Mouse (Mus musculus) stomach, embryonic 14.5 days (tissue): ENCODE measurements around the gene Trak1. TPM values are rescaled to one million over a fixed set of nuclear protein-coding genes. Genes with fewer than 3 reads are reported as not detected.

Experiments used
- ATAC-seq: fragments of 200-750 bp; cut with Nextera tagmentation; 2 replicates; pipeline ENCODE4 v1.8.0; 2017; ENCODE audit warnings: low read depth, moderate TSS enrichment; ENCODE audit not compliant: insufficient number of reproducible peaks, insufficient read depth, low FRiP score
- H3K27ac ChIP-seq: fragments of 300-500 bp; sonication (generic); 2 replicates; pipeline ENCODE4 v1.5.1; 2014; ENCODE audit warnings: mild to moderate bottlenecking, low read length, moderate library complexity, mixed read lengths
- H3K27me3 ChIP-seq: fragments of 300-500 bp; sonication (generic); 2 replicates; pipeline ENCODE4 v1.6.1; 2014; ENCODE audit warnings: low read length, control low read depth, mixed read lengths; ENCODE audit not compliant: control insufficient read depth, insufficient read depth
- H3K36me3 ChIP-seq: fragments of 300-500 bp; sonication (generic); 2 replicates; pipeline ENCODE4 v1.6.1; 2014; ENCODE audit warnings: mild to moderate bottlenecking, control low read depth, low read length, moderate library complexity, mixed read lengths; ENCODE audit not compliant: control insufficient read depth, insufficient read depth
- H3K4me1 ChIP-seq: fragments of 300-500 bp; sonication (generic); 2 replicates; pipeline ENCODE4 v1.6.1; 2014; ENCODE audit warnings: low read length, control low read depth, mixed read lengths; ENCODE audit not compliant: control insufficient read depth, insufficient read depth
- H3K4me2 ChIP-seq: fragments of 300-500 bp; sonication (generic); replicated peaks from 2 replicates; pipeline ENCODE4 v1.6.1; 2014; ENCODE audit warnings: low read depth, low read length, control low read depth
- H3K4me3 ChIP-seq: fragments of 300-500 bp; sonication (generic); 2 replicates; pipeline ENCODE4 v1.5.1; 2014; ENCODE audit warnings: low read depth, low read length, control low read depth
- H3K9ac ChIP-seq: fragments of 300-500 bp; sonication (generic); replicated peaks from 2 replicates; pipeline ENCODE4 v1.6.1; 2014; ENCODE audit warnings: low read depth, mild to moderate bottlenecking, control low read depth, low read length, moderate library complexity, mixed read lengths
- H3K9me3 ChIP-seq: fragments of 300-500 bp; sonication (generic); 2 replicates; pipeline ENCODE4 v1.6.1; 2016; ENCODE audit warnings: low read depth, low read length, control low read depth; ENCODE audit not compliant: control insufficient read depth
- WGBS: fragments of 180-500 bp; shearing (Covaris S2); extraction: QIAGEN DNeasy Blood & Tissue Kit; methylation state at CpG from one replicate; pipeline ENCODE4 v1.1.7; 2014; 5-methylcytosine and 5-hydroxymethylcytosine counted together
- polyA plus RNA-seq: library from polyadenylated mRNA; unstranded; fragments of >200 nt; fragmentation: Nextera tagmentation; extraction: Ambion mirVana; gene quantifications from 2 replicates; pipeline ENCODE4 v1.2.1, GENCODE M21; 2014

Gene Trak1
- polyA plus RNA-seq, 1 experiment from 2014 or later = 18.3 TPM

DNA sequence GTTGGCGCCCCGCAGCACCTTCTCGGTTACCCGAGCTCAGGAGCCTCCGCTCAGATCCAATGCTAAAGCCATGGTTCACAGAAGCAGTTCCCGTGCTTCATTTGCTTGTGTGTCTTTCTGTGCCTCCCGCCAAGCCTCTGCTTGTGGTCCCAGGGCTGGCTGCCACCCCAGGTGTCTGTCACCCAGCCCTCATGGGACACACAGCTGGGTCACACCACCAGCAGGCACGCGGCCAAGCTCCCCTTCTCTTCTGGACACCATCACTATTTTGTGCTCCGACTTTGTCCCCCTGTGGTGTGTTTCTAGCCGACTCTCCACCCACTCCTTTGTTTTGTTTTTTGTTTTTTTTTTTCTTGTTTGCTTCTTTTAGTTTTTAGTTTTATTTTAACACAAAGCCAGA lies 170.2 kb downstream of the Trak1 start:
- no peak overlapping the region for H3K4me2 ChIP-seq
- no peak overlapping the region for H3K4me3 ChIP-seq
- ATAC-seq = no peak
- no peaks in the 10 kb centered on the region for H3K27me3 ChIP-seq
- H3K27ac ChIP-seq = no peak overlapping the region
- peaks cover 9% of the 10 kb centered on the region for H3K36me3 ChIP-seq
- no peaks in the 10 kb centered on the region for H3K9me3 ChIP-seq
- H3K9ac ChIP-seq = no peak overlapping the region
- H3K4me1 ChIP-seq = no peaks in the 10 kb centered on the region
- 88% methylated on average over 11 of the region's 11 CpGs for WGBS

GRCm38 (mm10) chr9:121469711-121470110 lies 172.4 kb downstream of the Trak1 start:
- Histone ChIP-seq H3K4me1 (no peaks in the 10 kb centered on the region), H3K4me3 (no peak overlapping the region), H3K4me2 (no peak overlapping the region), H3K36me3 (peaks cover 3% of the 10 kb centered on the region), H3K9me3 (no peaks in the 10 kb centered on the region), H3K27ac (no peak overlapping the region), H3K9ac (no peak overlapping the region), H3K27me3 (no peaks in the 10 kb centered on the region)
- no peak for ATAC-seq
- 79% methylated on average over 6 of the region's 6 CpGs for WGBS

GRCm38 (mm10) chr9:121474771-121475170 lies 177.5 kb downstream of the Trak1 start:
- H3K9ac ChIP-seq = no peak overlapping the region

DNA sequence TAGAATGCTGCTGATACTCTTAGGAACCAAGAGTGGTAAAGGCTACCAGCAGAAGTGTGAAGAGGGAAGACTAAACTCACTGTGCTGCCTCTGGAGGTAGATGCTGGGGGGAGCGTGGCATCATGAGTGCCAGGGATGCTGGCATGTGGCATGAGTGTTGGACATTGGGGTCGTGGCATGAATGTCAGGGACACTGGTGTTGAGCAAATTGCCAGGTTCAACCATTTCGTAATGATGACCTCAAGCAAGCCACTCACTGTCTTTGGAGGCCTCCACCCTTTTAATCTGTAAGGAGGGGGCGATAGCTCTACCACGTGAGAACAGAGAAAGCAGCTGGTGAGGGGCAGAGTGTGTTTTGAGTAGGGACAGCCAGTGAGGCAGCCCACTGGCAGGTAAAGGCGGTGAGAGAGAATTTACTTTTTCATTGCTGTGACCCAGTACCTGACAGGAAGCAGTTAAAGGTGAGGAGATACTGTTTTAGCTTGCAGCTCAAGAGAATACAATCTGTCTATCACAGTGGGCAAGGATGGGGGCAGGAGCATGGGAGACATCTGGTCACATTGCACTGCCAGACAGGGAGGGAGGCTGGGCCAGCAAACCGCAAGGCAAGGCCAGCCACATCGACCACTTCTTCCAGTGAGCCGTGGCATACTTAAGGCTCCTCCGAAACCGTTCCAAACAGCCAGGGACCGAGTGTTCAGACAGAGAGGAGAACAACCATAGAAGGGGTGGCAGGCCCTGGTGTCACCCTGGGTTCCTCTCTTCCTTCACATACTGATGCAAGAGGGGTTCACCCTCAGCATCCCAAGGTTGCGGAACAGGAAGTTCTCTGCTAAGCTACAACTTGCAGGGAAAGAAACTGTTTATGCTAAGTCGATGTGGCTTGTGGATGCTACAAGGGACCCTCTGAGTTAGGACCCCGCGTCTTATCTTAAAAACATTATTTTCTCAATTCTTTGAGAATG lies 178.5 kb downstream of the Trak1 start:
- Histone ChIP-seq H3K9me3 (no peaks in the 10 kb centered on the region), H3K9ac (no peak overlapping the region), H3K4me3 (no peak overlapping the region), H3K4me1 (0 out of 2 replicates have a peak, but pooled peaks cover 3% of the 10 kb centered on the region), H3K4me2 (no peak overlapping the region), H3K27me3 (no peaks in the 10 kb centered on the region), H3K27ac (no peak overlapping the region), H3K36me3 (no peaks in the 10 kb centered on the region; the same call in none of the 2 replicates)
- 75% methylated on average over 16 of the region's 16 CpGs for WGBS
- no peak for ATAC-seq

More at GRCm38 (mm10) chr9:121474771-121475170, 177.5 kb downstream of the Trak1 start:
- H3K27ac ChIP-seq = no peak overlapping the region
- ATAC-seq = no peak
- no peak overlapping the region for H3K4me3 ChIP-seq
- no peaks in the 10 kb centered on the region for H3K27me3 ChIP-seq
- no peak overlapping the region for H3K4me2 ChIP-seq
- H3K4me1 ChIP-seq = 0 out of 2 replicates have a peak, but pooled peaks cover 3% of the 10 kb centered on the region
- no peaks in the 10 kb centered on the region for H3K9me3 ChIP-seq
- 81% methylated on average over 5 of the region's 5 CpGs for WGBS
- no peaks in the 10 kb centered on the region; the same call in none of the 2 replicates for H3K36me3 ChIP-seq

GRCm38 (mm10) chr9:121477305-121477911 lies 180.1 kb downstream of the Trak1 start:
- Histone ChIP-seq H3K27me3 (no peaks in the 10 kb centered on the region), H3K4me1 (0 out of 2 replicates have a peak, but pooled peaks cover 3% of the 10 kb centered on the region), H3K4me3 (0 out of 2 replicates have a peak overlapping the region, but pooled peaks have one; percentile 13), H3K27ac (no peak overlapping the region), H3K4me2 (peak overlapping the region; percentile 35), H3K9me3 (no peaks in the 10 kb centered on the region), H3K36me3 (no peaks in the 10 kb centered on the region; the same call in 1 of the 2 replicates), H3K9ac (no peak overlapping the region)
- peak; percentile 25; the same call in 1 of the 2 replicates for ATAC-seq
- 13% methylated on average over 15 of the region's 15 CpGs for WGBS

DNA sequence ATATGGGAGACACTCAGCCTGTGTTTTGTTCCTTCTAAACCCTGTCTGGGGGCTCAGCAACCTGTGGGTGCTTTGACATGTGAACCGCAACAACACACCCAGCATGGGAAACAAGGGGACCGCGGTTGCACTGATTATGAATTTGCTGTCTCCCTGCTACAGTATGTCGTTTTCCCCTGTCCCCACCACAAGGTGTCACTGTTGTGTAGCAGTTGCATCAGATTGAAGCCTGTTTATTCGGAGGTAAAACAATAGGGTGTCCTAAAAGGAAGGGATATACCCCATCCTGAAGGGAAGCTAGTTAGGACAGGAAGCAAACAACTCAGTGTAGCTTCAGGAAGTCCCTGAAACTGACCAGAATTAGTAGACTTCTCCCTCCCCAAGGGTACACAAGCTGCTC lies 182.2 kb downstream of the Trak1 start:
- WGBS = 27% methylated on average over 5 of the region's 5 CpGs
- Histone ChIP-seq H3K27ac (no peak overlapping the region), H3K9ac (no peak overlapping the region), H3K4me2 (no peak overlapping the region), H3K4me1 (0 out of 2 replicates have a peak, but pooled peaks cover 3% of the 10 kb centered on the region), H3K9me3 (no peaks in the 10 kb centered on the region), H3K36me3 (no peaks in the 10 kb centered on the region), H3K4me3 (no peak overlapping the region), H3K27me3 (no peaks in the 10 kb centered on the region)
- no peak for ATAC-seq

GRCm38 (mm10) chr9:121487216-121487615 lies 189.9 kb downstream of the Trak1 start:
- ATAC-seq = no peak
- 0 out of 2 replicates have a peak, but pooled peaks cover under 1% of the 10 kb centered on the region for H3K27me3 ChIP-seq
- no peak overlapping the region for H3K27ac ChIP-seq
- H3K9me3 ChIP-seq = no peaks in the 10 kb centered on the region
- 0 out of 2 replicates have a peak, but pooled peaks cover 3% of the 10 kb centered on the region for H3K4me1 ChIP-seq
- no peak overlapping the region for H3K4me3 ChIP-seq
- H3K9ac ChIP-seq = no peak overlapping the region
- 72% methylated on average over 7 of the region's 7 CpGs for WGBS
- no peak overlapping the region for H3K4me2 ChIP-seq
- H3K36me3 ChIP-seq = no peaks in the 10 kb centered on the region

DNA sequence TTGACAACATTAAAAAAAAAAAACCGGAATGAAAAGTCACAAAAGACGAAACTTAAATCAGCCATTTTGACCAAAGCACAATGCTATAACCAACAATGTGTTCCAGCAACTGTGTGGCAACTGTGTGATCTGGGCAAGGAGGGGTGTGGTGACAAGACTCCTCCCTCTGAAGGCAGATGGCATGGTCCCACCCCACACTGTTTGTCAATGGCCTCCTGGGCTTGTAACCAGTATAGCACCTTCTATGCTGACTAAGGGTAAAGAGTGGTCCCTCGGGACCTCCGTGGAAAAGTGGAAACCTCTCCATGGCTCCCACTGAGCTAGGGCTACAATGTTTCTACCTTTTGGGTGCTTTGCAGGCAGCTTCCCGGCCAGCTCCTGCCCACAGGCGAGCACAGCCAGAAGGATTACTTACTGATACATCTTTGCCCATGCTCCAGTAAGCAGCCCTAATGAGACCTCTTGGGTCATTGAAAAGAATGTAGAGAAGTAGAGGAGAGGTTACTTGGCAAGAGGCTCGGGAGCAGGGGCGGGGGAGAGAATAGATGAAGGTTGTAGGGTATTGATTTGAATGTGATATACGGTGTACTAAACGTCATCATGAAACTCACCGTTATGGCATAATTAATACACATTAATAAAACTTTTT lies 194.4 kb downstream of the Trak1 start:
- H3K36me3 ChIP-seq = no peaks in the 10 kb centered on the region
- WGBS = 72% methylated on average over 11 of the region's 11 CpGs
- no peak overlapping the region for H3K4me2 ChIP-seq
- H3K27ac ChIP-seq = no peak overlapping the region
- ATAC-seq = no peak
- H3K4me3 ChIP-seq = no peak overlapping the region
- no peak overlapping the region for H3K9ac ChIP-seq
- peaks cover 15% of the 10 kb centered on the region; the same call in 1 of the 2 replicates for H3K4me1 ChIP-seq
- peaks cover 22% of the 10 kb centered on the region for H3K27me3 ChIP-seq
- H3K9me3 ChIP-seq = no peaks in the 10 kb centered on the region
